Mouse (Mus musculus) midbrain, embryonic 10.5 days (tissue): ENCODE results near the gene Zic5. TPM values are rescaled to one million over a fixed set of nuclear protein-coding genes. Genes with fewer than 3 reads are reported as not detected.
A peak's percentile ranks its signal among the peaks of the same experiment; 100 is the strongest.

Source experiments
- DNase-seq: peaks from one replicate; pipeline ENCODE4 v3.0.0-alpha.2; 2017; ENCODE audit warnings: low spot score
- H3K27ac ChIP-seq: fragments of 300-500 bp; sonication (generic); replicated peaks from 2 replicates; pipeline ENCODE4 v1.5.1; 2016; ENCODE audit warnings: mild to moderate bottlenecking
- H3K27me3 ChIP-seq: fragments of 300-500 bp; sonication (generic); 2 replicates; pipeline ENCODE4 v1.6.1; 2016; ENCODE audit warnings: low read depth, mild to moderate bottlenecking; ENCODE audit not compliant: poor library complexity, severe bottlenecking
- H3K36me3 ChIP-seq: fragments of 300-500 bp; sonication (generic); 2 replicates; pipeline ENCODE4 v1.6.1; 2016; ENCODE audit warnings: mild to moderate bottlenecking, moderate library complexity
- H3K4me1 ChIP-seq: fragments of 300-500 bp; sonication (generic); 2 replicates; pipeline ENCODE4 v1.6.1; 2016
- H3K4me3 ChIP-seq: fragments of 300-500 bp; sonication (generic); 2 replicates; pipeline ENCODE4 v1.5.1; 2016; ENCODE audit warnings: mild to moderate bottlenecking, moderate library complexity
- H3K9me3 ChIP-seq: fragments of 300-500 bp; sonication (generic); replicated peaks from 2 replicates; pipeline ENCODE4 v1.6.1; 2016; ENCODE audit warnings: mild to moderate bottlenecking
- WGBS: fragments of 180-500 bp; shearing (Covaris S2); methylation state at CpG from one replicate; pipeline ENCODE4 v1.1.7; 2016; 5-methylcytosine and 5-hydroxymethylcytosine counted together
- polyA plus RNA-seq: library from polyadenylated mRNA; unstranded; fragments of >200 nt; fragmentation: Nextera tagmentation; extraction: Ambion mirVana; gene quantifications from 2 replicates; pipeline ENCODE4 v1.2.1, GENCODE M21; 2016

The Zic5 gene
- polyA plus RNA-seq = 13.6 and 15.3 TPM in 2 replicates

GRCm38 (mm10) chr14:122464763-122465741, at the start of gene Zic5:
Gene Zic5, minus strand, starts transcription at chr14:122465677.
- H3K4me1 ChIP-seq = peaks cover 76% of the 10 kb centered on the region
- DNase-seq = peak; percentile 89
- H3K36me3 ChIP-seq = no peaks in the 10 kb centered on the region
- H3K27ac ChIP-seq = peak within 1 kb of the TSS; percentile 97
- WGBS = under 1% methylated on average over 56 of the region's 62 CpGs
- H3K4me3 ChIP-seq = peak within 1 kb of the TSS; percentile 80
- H3K9me3 ChIP-seq = no peaks in the 10 kb centered on the region
- H3K27me3 ChIP-seq = peaks cover 100% of the 10 kb centered on the region

DNA sequence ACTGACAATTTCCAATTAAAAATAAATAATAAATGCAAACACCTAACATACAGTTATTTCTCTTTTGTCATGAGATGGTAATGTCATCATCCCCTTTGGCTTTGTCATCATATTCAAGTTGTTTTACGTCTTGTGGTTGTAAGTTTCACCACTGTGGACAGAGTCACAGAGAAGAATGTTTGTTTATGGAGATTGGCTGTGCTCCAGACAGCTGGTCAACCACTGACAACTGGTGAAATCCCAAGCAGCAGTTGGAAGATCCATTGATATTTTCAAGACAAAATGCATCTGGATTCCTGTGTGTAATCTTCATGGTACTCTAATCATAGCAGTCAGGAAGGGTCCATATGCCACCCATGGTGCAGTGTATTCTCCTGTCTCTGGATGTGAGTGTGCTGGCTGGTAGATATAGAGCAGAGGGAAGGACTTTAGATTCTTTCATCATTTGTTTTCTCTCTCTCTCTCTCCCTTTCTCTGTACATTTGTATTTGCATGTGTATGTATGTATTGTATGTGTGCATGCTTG, 48.1 kb upstream of the Zic5 start:
- Histone ChIP-seq H3K4me1 (no peaks in the 10 kb centered on the region), H3K9me3 (no peaks in the 10 kb centered on the region), H3K4me3 (no peak overlapping the region), H3K27ac (no peak overlapping the region), H3K27me3 (no peaks in the 10 kb centered on the region), H3K36me3 (no peaks in the 10 kb centered on the region)
- WGBS = 67% methylated on average over 1 of the region's 1 CpGs
- DNase-seq = no peak

DNA sequence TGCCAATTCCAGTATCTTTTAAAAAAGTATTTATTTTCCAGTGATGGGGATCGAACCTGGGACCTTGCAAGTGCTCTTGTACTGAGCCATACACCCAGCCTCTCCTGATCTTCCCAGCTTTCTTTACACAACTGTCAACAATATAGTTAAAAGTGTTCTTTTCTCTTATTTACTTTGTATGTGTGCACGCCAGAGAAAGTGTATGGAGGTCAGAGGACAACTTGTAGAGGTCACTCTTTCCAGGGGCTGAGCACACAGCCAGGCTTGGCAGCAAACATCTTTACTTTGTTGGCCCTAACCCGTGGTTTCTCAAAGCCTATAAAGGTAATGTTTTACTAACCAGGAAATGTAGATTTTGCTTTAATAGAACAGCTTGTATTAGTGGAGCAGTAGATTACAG, 46.0 kb upstream of the Zic5 start:
- Histone ChIP-seq H3K9me3 (no peaks in the 10 kb centered on the region), H3K4me3 (no peak overlapping the region), H3K27me3 (no peaks in the 10 kb centered on the region), H3K27ac (no peak overlapping the region), H3K4me1 (no peaks in the 10 kb centered on the region), H3K36me3 (no peaks in the 10 kb centered on the region)
- no peak for DNase-seq
- 75% methylated on average over 3 of the region's 3 CpGs for WGBS

DNA sequence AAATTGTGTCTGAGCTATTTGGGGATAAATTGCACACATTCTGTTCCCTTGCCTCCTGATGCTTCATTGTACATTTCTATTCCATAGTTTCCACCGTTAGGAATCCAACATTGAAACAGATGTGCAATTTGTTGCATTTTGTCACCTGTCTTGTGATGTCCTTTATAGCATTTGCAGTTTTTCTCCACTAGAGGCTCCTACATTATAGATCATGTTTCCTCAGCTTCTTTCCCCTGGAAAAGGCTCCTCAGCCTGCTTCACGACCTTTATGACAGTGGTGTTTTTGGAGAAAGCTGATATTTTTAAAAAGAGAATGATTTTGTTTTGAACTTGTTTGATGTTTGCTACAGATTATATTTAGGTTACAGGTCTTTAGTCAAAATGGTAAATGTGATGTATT, 43.6 kb upstream of the Zic5 start:
- Histone ChIP-seq H3K27ac (no peak overlapping the region), H3K9me3 (no peaks in the 10 kb centered on the region), H3K36me3 (no peaks in the 10 kb centered on the region), H3K4me1 (no peaks in the 10 kb centered on the region), H3K4me3 (no peak overlapping the region), H3K27me3 (no peaks in the 10 kb centered on the region)
- no peak for DNase-seq
- 36% methylated on average over 2 of the region's 2 CpGs for WGBS

DNA sequence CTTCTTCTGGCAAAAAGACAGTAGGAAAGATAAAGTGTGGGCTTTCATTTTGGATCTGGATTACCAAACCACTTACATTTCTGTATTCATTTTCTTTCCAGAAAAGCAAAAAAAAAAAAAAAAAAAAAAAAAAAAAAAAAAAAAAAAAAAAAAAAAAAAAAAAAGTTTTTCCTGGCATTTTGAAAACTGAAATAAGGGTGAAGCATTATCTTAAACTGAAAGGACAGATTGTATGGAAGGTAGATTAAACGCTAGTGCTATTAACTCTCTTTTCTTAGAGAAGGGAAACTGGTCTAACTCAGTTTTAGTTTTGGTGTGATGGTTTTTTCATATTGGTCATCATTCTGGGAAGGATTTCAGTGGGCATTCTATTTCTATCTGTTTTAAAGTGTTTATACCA, 26.5 kb upstream of the Zic5 start:
- no peak overlapping the region for H3K4me3 ChIP-seq
- 62% methylated on average over 1 of the region's 1 CpGs for WGBS
- peaks cover 22% of the 10 kb centered on the region for H3K4me1 ChIP-seq
- H3K9me3 ChIP-seq = peaks cover 10% of the 10 kb centered on the region; the same call in 1 of the 2 replicates
- H3K36me3 ChIP-seq = no peaks in the 10 kb centered on the region
- no peak for DNase-seq
- peaks cover 72% of the 10 kb centered on the region for H3K27me3 ChIP-seq
- no peak overlapping the region for H3K27ac ChIP-seq

GRCm38 (mm10) chr14:122491521-122491920, 26.0 kb upstream of the Zic5 start:
- Histone ChIP-seq H3K27ac (no peak overlapping the region), H3K27me3 (peaks cover 75% of the 10 kb centered on the region), H3K4me1 (peaks cover 22% of the 10 kb centered on the region), H3K9me3 (peaks cover 10% of the 10 kb centered on the region; the same call in 1 of the 2 replicates), H3K4me3 (no peak overlapping the region), H3K36me3 (no peaks in the 10 kb centered on the region)
- 62% methylated on average over 6 of the region's 6 CpGs for WGBS
- no peak for DNase-seq

GRCm38 (mm10) chr14:122490441-122491328, 25.2 kb upstream of the Zic5 start, which contains the start of gene Gm10837:
Gene Gm10837, plus strand, starts transcription at chr14:122490586.
- peaks cover 26% of the 10 kb centered on the region for H3K4me1 ChIP-seq
- peak within 1 kb of the TSS; percentile 71 for H3K27ac ChIP-seq
- H3K36me3 ChIP-seq = no peaks in the 10 kb centered on the region
- 2% methylated on average over 51 of the region's 51 CpGs for WGBS
- H3K4me3 ChIP-seq = peak within 1 kb of the TSS; percentile 46
- H3K9me3 ChIP-seq = peaks cover 10% of the 10 kb centered on the region; the same call in 1 of the 2 replicates
- peak; percentile 68 for DNase-seq
- H3K27me3 ChIP-seq = peaks cover 83% of the 10 kb centered on the region

- Histone ChIP-seq H3K27ac (peak overlapping the region; percentile 71; the same call in 1 of the 2 replicates), H3K27me3 (peaks cover 92% of the 10 kb centered on the region), H3K9me3 (peaks cover 10% of the 10 kb centered on the region; the same call in 1 of the 2 replicates), H3K36me3 (no peaks in the 10 kb centered on the region), H3K4me3 (peak overlapping the region; percentile 46), H3K4me1 (peaks cover 34% of the 10 kb centered on the region)
- no peak for DNase-seq
- under 1% methylated on average over 12 of the region's 12 CpGs for WGBS
Observed at GRCm38 (mm10) chr14:122489686-122490414, 24.4 kb upstream of the Zic5 start.

DNA sequence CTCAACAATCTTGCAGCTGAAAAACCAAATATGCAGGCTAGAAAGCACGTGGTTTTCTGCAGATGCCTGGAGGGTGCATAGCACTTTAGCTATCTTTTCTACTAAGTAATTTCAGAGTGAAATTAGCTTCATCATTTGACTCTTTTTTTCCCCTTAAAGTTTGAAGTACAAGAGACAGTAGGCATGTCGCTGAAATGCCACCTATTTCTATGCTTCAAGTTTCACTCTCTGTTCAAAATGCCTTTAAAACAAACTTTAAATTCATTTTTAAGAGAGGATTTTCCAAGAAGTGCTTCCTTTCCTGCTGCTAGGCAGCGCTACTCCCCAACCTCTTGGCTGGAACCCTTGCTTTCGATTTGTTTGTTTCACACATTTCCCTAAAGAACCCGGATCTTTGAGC, 23.6 kb upstream of the Zic5 start:
- peaks cover 42% of the 10 kb centered on the region for H3K4me1 ChIP-seq
- DNase-seq = no peak
- under 1% methylated on average over 5 of the region's 5 CpGs for WGBS
- peaks cover 100% of the 10 kb centered on the region for H3K27me3 ChIP-seq
- H3K9me3 ChIP-seq = peaks cover 5% of the 10 kb centered on the region; the same call in 1 of the 2 replicates
- H3K4me3 ChIP-seq = peak overlapping the region; percentile 29
- no peaks in the 10 kb centered on the region for H3K36me3 ChIP-seq
- no peak overlapping the region for H3K27ac ChIP-seq

DNA sequence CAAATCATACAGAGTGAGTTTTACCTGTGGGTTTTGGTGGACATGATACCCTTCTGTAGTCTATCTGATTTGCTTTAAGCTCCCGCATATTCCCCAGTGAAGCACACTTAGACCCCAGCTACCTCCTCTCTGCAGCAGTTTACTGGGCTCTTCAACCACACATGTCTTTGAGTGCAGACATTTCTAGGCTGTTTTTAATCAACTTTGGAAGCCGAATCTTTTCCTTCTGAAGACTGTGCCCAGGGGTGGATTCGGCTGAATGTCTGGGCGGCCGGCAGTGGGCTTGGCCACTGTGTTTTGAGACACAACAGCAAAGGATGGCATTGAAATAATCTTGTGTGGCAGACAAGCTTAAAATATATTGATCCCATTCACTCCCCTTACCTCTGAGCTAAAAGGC, 21.9 kb upstream of the Zic5 start:
- peak; percentile 56 for DNase-seq
- no peaks in the 10 kb centered on the region for H3K9me3 ChIP-seq
- no peak overlapping the region for H3K4me3 ChIP-seq
- 2% methylated on average over 5 of the region's 5 CpGs for WGBS
- H3K36me3 ChIP-seq = no peaks in the 10 kb centered on the region
- peaks cover 100% of the 10 kb centered on the region for H3K27me3 ChIP-seq
- no peak overlapping the region for H3K27ac ChIP-seq
- peaks cover 59% of the 10 kb centered on the region for H3K4me1 ChIP-seq

DNA sequence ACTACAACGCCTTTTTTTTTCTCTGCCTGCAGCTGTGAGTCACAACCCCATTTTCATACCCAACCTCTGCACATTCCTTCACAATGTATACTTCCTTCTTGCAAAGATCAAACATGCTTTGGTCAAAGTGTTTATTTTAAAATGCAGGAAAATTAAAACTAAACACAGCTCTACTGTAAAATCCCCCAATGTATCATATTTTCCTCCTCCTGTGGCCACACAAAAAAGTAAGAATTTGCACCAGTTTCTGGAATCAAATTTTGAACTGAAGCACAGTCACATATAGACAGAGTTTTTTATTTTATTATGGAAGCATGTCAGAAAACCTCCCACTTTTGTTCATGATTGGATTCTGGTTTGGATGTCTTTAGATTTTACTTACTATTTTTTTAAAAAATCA, 21.1 kb upstream of the Zic5 start:
- no peak overlapping the region for H3K4me3 ChIP-seq
- no peak overlapping the region for H3K27ac ChIP-seq
- H3K36me3 ChIP-seq = no peaks in the 10 kb centered on the region
- peaks cover 100% of the 10 kb centered on the region for H3K27me3 ChIP-seq
- H3K9me3 ChIP-seq = no peaks in the 10 kb centered on the region
- no peak for DNase-seq
- 9% methylated on average over 1 of the region's 1 CpGs for WGBS
- H3K4me1 ChIP-seq = peaks cover 66% of the 10 kb centered on the region
